In genomic region chr12:45070186-45070585, GRCm38 (mm10) we compare ENCODE assay signal across 10 mouse cellular contexts. TPM values are rescaled to one million over a fixed set of nuclear protein-coding genes. Genes with fewer than 3 reads are reported as not detected.
DNase-seq lines count a peak whose midpoint lies in the region; ATAC-seq lines count a peak whose summit lies in the region.
"Had no signal": no experiment of that assay in that cellular context is flagged by ENCODE, and none has a peak within 500 bp of the region (broad histone marks: within the 10 kb centered on the region; RNA-seq: fewer than 3 reads in every experiment).

No protein-coding gene starts in this region.

- no peak overlapping the region for H3K27ac ChIP-seq in embryonic facial prominence, embryonic 10.5 days (replicated peaks)
- no peak overlapping the region for H3K27ac ChIP-seq in hindbrain, embryonic 14.5 days
- H3K27ac ChIP-seq: midbrain, embryonic 15.5 days had no signal

- peak; percentile 57 for DNase-seq in 416B (ENCODE audit: low read depth)
- DNase-seq in embryonic facial prominence, embryonic 10.5 days (ENCODE audit: low spot score): peak; percentile 25
- peak; percentile 44 to 65 for DNase-seq in kidney, postnatal 25 days
- DNase-seq in left cerebral cortex, adult 9 months (ENCODE audit: low spot score in 2 of 2): no peak
- no peak for DNase-seq in hindbrain, embryonic 14.5 days (ENCODE audit: low spot score)
- no peak for DNase-seq in urinary bladder, adult 18-20 months (ENCODE audit: low spot score in 2 of 2)
- no peak for DNase-seq in c-Kit-positive CD71-positive TER-119-positive erythroid progenitor cells, embryonic 14.5 days (ENCODE audit: low spot score)
- DNase-seq: gastrocnemius, postnatal 25 days had no signal

- H3K27me3 ChIP-seq in embryonic facial prominence, embryonic 10.5 days (replicated peaks; ENCODE audit: low read depth, poor library complexity, severe bottlenecking): peaks cover 17% of the 10 kb centered on the region
- H3K27me3 ChIP-seq in hindbrain, embryonic 14.5 days (ENCODE audit: control insufficient read depth, insufficient read depth, low read length): peaks cover 3% of the 10 kb centered on the region; the same call in 1 of the 2 replicates

- no peak overlapping the region for H3K4me3 ChIP-seq in embryonic facial prominence, embryonic 10.5 days
- no peak overlapping the region for H3K4me3 ChIP-seq in hindbrain, embryonic 14.5 days (replicated peaks; ENCODE audit: low read length)
- H3K4me3 ChIP-seq: midbrain, embryonic 15.5 days had no signal

- 54% methylated on average over 9 of the region's 9 CpGs for WGBS in embryonic facial prominence, embryonic 10.5 days
- 59% methylated on average over 9 of the region's 9 CpGs for WGBS in hindbrain, embryonic 14.5 days

- no peak overlapping the region for H3K9ac ChIP-seq in hindbrain, embryonic 14.5 days
- H3K9ac ChIP-seq: midbrain, embryonic 15.5 days had no signal

- H3K36me3 ChIP-seq in embryonic facial prominence, embryonic 10.5 days (replicated peaks): no peaks in the 10 kb centered on the region
- no peaks in the 10 kb centered on the region for H3K36me3 ChIP-seq in hindbrain, embryonic 14.5 days (replicated peaks; ENCODE audit: control insufficient read depth, insufficient read depth)
- H3K36me3 ChIP-seq: midbrain, embryonic 15.5 days had no signal

- ATAC-seq in megakaryocyte, adult 5-6 weeks (ENCODE audit: poor library complexity, severe bottlenecking): 0 out of 2 replicates have a peak, but pooled peaks have one; percentile 20
- no peak for ATAC-seq in hindbrain, embryonic 14.5 days (ENCODE audit: low FRiP score)
- ATAC-seq: midbrain, embryonic 15.5 days had no signal

- H3K4me2 ChIP-seq in hindbrain, embryonic 14.5 days (replicated peaks): no peak overlapping the region
- H3K4me2 ChIP-seq: midbrain, embryonic 15.5 days had no signal

- H3K9me3 ChIP-seq in embryonic facial prominence, embryonic 10.5 days: no peaks in the 10 kb centered on the region
- H3K9me3 ChIP-seq in hindbrain, embryonic 14.5 days (ENCODE audit: control insufficient read depth, low read length): no peaks in the 10 kb centered on the region
- H3K9me3 ChIP-seq: midbrain, embryonic 15.5 days had no signal

- peaks cover 38% of the 10 kb centered on the region for H3K4me1 ChIP-seq in embryonic facial prominence, embryonic 10.5 days
- H3K4me1 ChIP-seq in hindbrain, embryonic 14.5 days (replicated peaks; ENCODE audit: control insufficient read depth, insufficient read depth, low read length): peaks cover 15% of the 10 kb centered on the region

RNA-seq across cellular contexts. Expression of gene Stxbp6, which starts 4.3 kb away (rescaled TPM):
- 10.2 and 11.9 TPM in 2 replicates for polyA plus RNA-seq in embryonic facial prominence, embryonic 10.5 days (2016; fragmentation: Nextera tagmentation; extraction: Ambion mirVana)
- total RNA-seq in megakaryocyte, adult 5-6 weeks (2015): 43.0 and 54.7 TPM in 2 replicates
- 53.3 and 56.1 TPM in 2 replicates for total RNA-seq in megakaryocyte, adult 5-6 weeks (2017)
- polyA plus RNA-seq in hindbrain, embryonic 14.5 days (2014; fragmentation: Nextera tagmentation; extraction: Ambion mirVana): 21.4 and 24.6 TPM in 2 replicates

Comparison
In these comparisons a context has a peak if more than half of its experiments do, and no peak if none do; other contexts are left out.
1. DNase-seq: peak in 416B (single experiment), embryonic facial prominence, embryonic 10.5 days (single experiment) and kidney, postnatal 25 days (2 of 2); none in left cerebral cortex, adult 9 months (0 of 2), hindbrain, embryonic 14.5 days (single experiment), urinary bladder, adult 18-20 months (0 of 2) and c-Kit-positive CD71-positive TER-119-positive erythroid progenitor cells, embryonic 14.5 days (single experiment).